Mouse (Mus musculus): ENCODE measurements around the gene Wipf2.

- TF ChIP-seq CTCF (IDR thresholded peaks at IDR 0.05; ENCODE audit: low read depth, low read length): no peak
- TF ChIP-seq GATA1 (IDR thresholded peaks at IDR 0.05; ENCODE audit: borderline replicate concordance, low read length): no peak
Observed at GRCm38 (mm10) chr11:98892426-98892825, 29.0 kb downstream of the Wipf2 start.

Measured in G1E (cell line).